Mouse (Mus musculus) erythroblast, embryonic 14.5 days (primary cell): ENCODE results near the gene Vmn1r66. TPM values are rescaled to one million over a fixed set of nuclear protein-coding genes. Genes with fewer than 3 reads are reported as not detected.
"Not testable (repeated sequence)": the region's sequence is repeated elsewhere in the genome, so short reads cannot be mapped to it uniquely, and the experiment has no call there.

Experiments used
- H3K27me3 ChIP-seq: 2 replicates; pipeline ENCODE4 v1.6.1; 2012; ENCODE audit warnings: inconsistent platforms; ENCODE audit not compliant: control insufficient read depth
- H3K36me3 ChIP-seq: 2 replicates; pipeline ENCODE4 v1.6.1; 2012; ENCODE audit warnings: mild to moderate bottlenecking, inconsistent platforms; ENCODE audit not compliant: control insufficient read depth
- H3K4me1 ChIP-seq: 2 replicates; pipeline ENCODE4 v1.6.1; 2012; ENCODE audit warnings: inconsistent platforms; ENCODE audit not compliant: control insufficient read depth
- H3K4me3 ChIP-seq: replicated peaks from 2 replicates; pipeline ENCODE3; 2012; ENCODE audit warnings: moderate library complexity, mild to moderate bottlenecking, inconsistent platforms
- H3K9me3 ChIP-seq: 2 replicates; pipeline ENCODE4 v1.6.1; 2012; ENCODE audit warnings: low read length, inconsistent platforms, mixed read lengths; ENCODE audit not compliant: control insufficient read depth
- GATA1 ChIP-seq: IDR thresholded peaks from 2 replicates; pipeline ENCODE4 v1.6.1; 2012; ENCODE audit warnings: low read length, inconsistent platforms, mixed read lengths
- TAL1 ChIP-seq: IDR thresholded peaks from 3 replicates; pipeline ENCODE4 v1.6.1; 2012; ENCODE audit warnings: low read length, inconsistent platforms, mixed read lengths
- polyA plus RNA-seq: library from polyadenylated mRNA; stranded (reverse); fragments of >175 nt; gene quantifications from 2 replicates; pipeline ENCODE4 v1.2.3, GENCODE M21; 2012

Vmn1r66 gene
- polyA plus RNA-seq: not detected in 2 replicates

GRCm38 (mm10) chr7:10277906-10278305, at the start of gene Vmn1r66:
Gene Vmn1r66 (minus strand): TSS chr7:10278006.
- TF ChIP-seq TAL1 (no peak), GATA1 (no peak)
- H3K4me1 ChIP-seq: no peaks in the 10 kb centered on the region
- H3K4me3 ChIP-seq: no peak within 1 kb of the TSS
- no peaks in the 10 kb centered on the region; the same call in 1 of the 2 replicates for H3K9me3 ChIP-seq
- no peaks in the 10 kb centered on the region for H3K27me3 ChIP-seq
- H3K36me3 ChIP-seq: no peaks in the 10 kb centered on the region

GRCm38 (mm10) chr7:10325462-10325861, 47.7 kb upstream of the Vmn1r66 start:
- H3K4me1 ChIP-seq, H3K4me3 ChIP-seq, H3K36me3 ChIP-seq, H3K27me3 ChIP-seq, H3K9me3 ChIP-seq: not testable (repeated sequence)

- no peaks in the 10 kb centered on the region for H3K27me3 ChIP-seq
- TF ChIP-seq TAL1 (no peak), GATA1 (no peak)
- H3K4me3 ChIP-seq: no peak overlapping the region
- no peaks in the 10 kb centered on the region for H3K36me3 ChIP-seq
- peaks cover 27% of the 10 kb centered on the region for H3K9me3 ChIP-seq
- H3K4me1 ChIP-seq: no peaks in the 10 kb centered on the region
These were observed 25.7 kb downstream of the Vmn1r66 start for GRCm38 (mm10) chr7:10252075-10252474.

- H3K36me3 ChIP-seq: no peaks in the 10 kb centered on the region
- H3K27me3 ChIP-seq: no peaks in the 10 kb centered on the region
- no peak overlapping the region for H3K4me3 ChIP-seq
- peaks cover 24% of the 10 kb centered on the region for H3K9me3 ChIP-seq
- no peaks in the 10 kb centered on the region for H3K4me1 ChIP-seq
- TF ChIP-seq GATA1 (no peak), TAL1 (no peak)
These were observed 28.7 kb downstream of the Vmn1r66 start for GRCm38 (mm10) chr7:10249146-10249545.

Other genes starting within 250 kb of the Vmn1r66 start
- not detected in 2 replicates for gene Vmn2r50, start 224.7 kb downstream of the Vmn1r66 start, polyA plus RNA-seq
- not detected in 2 replicates for gene Vmn2r51, start 172.3 kb downstream of the Vmn1r66 start, polyA plus RNA-seq
- not detected in 2 replicates for gene Vmn2r52, start 101.4 kb downstream of the Vmn1r66 start, polyA plus RNA-seq
- not detected in 2 replicates for gene Vmn1r67, start 165.3 kb upstream of the Vmn1r66 start, polyA plus RNA-seq
- not detected in 2 replicates for gene Zik1, start 217.4 kb upstream of the Vmn1r66 start, polyA plus RNA-seq